Mouse (Mus musculus): ENCODE measurements around the gene Mpc1.

DNA sequence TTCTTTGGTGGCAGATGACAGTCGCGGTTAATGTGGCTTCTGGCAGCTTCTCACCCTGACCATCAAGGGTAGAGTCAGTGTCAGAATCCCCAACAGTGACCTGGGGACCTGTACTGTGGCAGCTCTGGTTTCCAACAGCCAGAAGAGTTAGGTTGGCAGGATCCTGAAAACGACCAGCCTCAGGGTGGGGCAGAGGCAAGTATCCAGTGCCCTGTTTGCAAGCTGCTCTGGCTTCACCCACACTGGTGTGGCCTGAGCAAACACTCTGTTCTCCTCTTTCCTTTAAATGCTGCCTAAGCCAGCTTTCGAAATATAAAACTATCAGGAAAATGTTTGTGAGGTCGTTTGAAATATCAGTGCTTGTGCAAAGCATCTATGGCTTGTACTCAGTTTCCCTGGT, 47.9 kb downstream of the Mpc1 start:
- no peak for TF ChIP-seq CTCF (IDR thresholded peaks at IDR 0.05; ENCODE audit: control insufficient read depth, insufficient read depth, insufficient read length)
- no peak for TF ChIP-seq MYOD1 (IDR thresholded peaks at IDR 0.05; ENCODE audit: control insufficient read depth, insufficient read length, low read depth)
- no peak for TF ChIP-seq USF1 (IDR thresholded peaks at IDR 0.05; ENCODE audit: low read depth)
- TF ChIP-seq MYOG (IDR thresholded peaks at IDR 0.05; ENCODE audit: control insufficient read depth, extremely low read depth, insufficient read length) = no peak
- no peak for TF ChIP-seq MAX (IDR thresholded peaks at IDR 0.05)

Measured in C2C12 (cell line).